Mouse (Mus musculus): ENCODE data around the gene Trh. TPM values are rescaled to one million over a fixed set of nuclear protein-coding genes. Genes with fewer than 3 reads are reported as not detected.

The Trh gene
- not detected for total RNA-seq (2021)
- long read RNA-seq, experiment 1: 0 reads
- long read RNA-seq, experiment 2: 0 reads

GRCm38 (mm10) chr6:92244591-92244990 is at the start of gene Trh:
Trh (minus strand) TSS chr6:92244650.
- intact Hi-C loops (cut with DNase I; ENCODE audit: low total_unique reads): no loop called here
- DNase-seq: no peak

- intact Hi-C loops (cut with DNase I; ENCODE audit: low total_unique reads): no loop called here
- DNase-seq: no peak
Measured at GRCm38 (mm10) chr6:92290826-92291225, 46.4 kb upstream of the Trh start.

GRCm38 (mm10) chr6:92286889-92287288 is 42.4 kb upstream of the Trh start:
- intact Hi-C loops (cut with DNase I; ENCODE audit: low total_unique reads): loop anchor here (2.0 to 5.0 kb wide), 3 partner anchors 154 to 455 kb away; no protein-coding TSS in a partner anchor

GRCm38 (mm10) chr6:92286258-92286888 is 41.9 kb upstream of the Trh start:
- DNase-seq: peak; percentile 56
- intact Hi-C loops (cut with DNase I; ENCODE audit: low total_unique reads): loop anchor here (2.0 to 5.0 kb wide), 3 partner anchors 154 to 456 kb away; no protein-coding TSS in a partner anchor

More at GRCm38 (mm10) chr6:92286889-92287288, 42.4 kb upstream of the Trh start:
- DNase-seq: no peak

GRCm38 (mm10) chr6:92285559-92285958 is 41.1 kb upstream of the Trh start:
- intact Hi-C loops (cut with DNase I; ENCODE audit: low total_unique reads): loop anchor here (5.0 kb wide), 1 partner anchor 457 kb away; no protein-coding TSS in a partner anchor

GRCm38 (mm10) chr6:92277179-92277578 is 32.7 kb upstream of the Trh start:
- DNase-seq: no peak
- intact Hi-C loops (cut with DNase I; ENCODE audit: low total_unique reads): no loop called here

More at GRCm38 (mm10) chr6:92285559-92285958, 41.1 kb upstream of the Trh start:
- DNase-seq: no peak

GRCm38 (mm10) chr6:92273652-92274322 is 29.3 kb upstream of the Trh start:
- intact Hi-C loops (cut with DNase I; ENCODE audit: low total_unique reads): no loop called here
- no peak for DNase-seq

- intact Hi-C loops (cut with DNase I; ENCODE audit: low total_unique reads): no loop called here
- no peak for DNase-seq
Measured at GRCm38 (mm10) chr6:92272601-92273000, 28.2 kb upstream of the Trh start.

GRCm38 (mm10) chr6:92269019-92269418 is 24.6 kb upstream of the Trh start:
- intact Hi-C loops (cut with DNase I; ENCODE audit: low total_unique reads): no loop called here
- peak; percentile 47 for DNase-seq

GRCm38 (mm10) chr6:92268001-92268400 is 23.6 kb upstream of the Trh start:
- DNase-seq: no peak
- intact Hi-C loops (cut with DNase I; ENCODE audit: low total_unique reads): no loop called here

GRCm38 (mm10) chr6:92261162-92261843 is 16.9 kb upstream of the Trh start:
- no peak for DNase-seq
- intact Hi-C loops (cut with DNase I; ENCODE audit: low total_unique reads): no loop called here

GRCm38 (mm10) chr6:92255346-92255745 is 10.9 kb upstream of the Trh start:
- no peak for DNase-seq
- intact Hi-C loops (cut with DNase I; ENCODE audit: low total_unique reads): no loop called here

GRCm38 (mm10) chr6:92253253-92253870 is 8.9 kb upstream of the Trh start:
- DNase-seq: no peak
- intact Hi-C loops (cut with DNase I; ENCODE audit: low total_unique reads): no loop called here

GRCm38 (mm10) chr6:92247215-92247919 is 2.9 kb upstream of the Trh start:
- intact Hi-C loops (cut with DNase I; ENCODE audit: low total_unique reads): no loop called here
- no peak for DNase-seq

GRCm38 (mm10) chr6:92246335-92246734 is 1.9 kb upstream of the Trh start:
- DNase-seq: no peak
- intact Hi-C loops (cut with DNase I; ENCODE audit: low total_unique reads): no loop called here

- intact Hi-C loops (cut with DNase I; ENCODE audit: low total_unique reads): no loop called here
- DNase-seq: peak; percentile 36
Measured at GRCm38 (mm10) chr6:92241178-92241906, 3.1 kb downstream of the Trh start.

- no peak for DNase-seq
Measured at GRCm38 (mm10) chr6:92235036-92235435, 9.4 kb downstream of the Trh start.

GRCm38 (mm10) chr6:92231762-92232161 is 12.7 kb downstream of the Trh start:
- intact Hi-C loops (cut with DNase I; ENCODE audit: low total_unique reads): no loop called here

More at GRCm38 (mm10) chr6:92235036-92235435, 9.4 kb downstream of the Trh start:
- intact Hi-C loops (cut with DNase I; ENCODE audit: low total_unique reads): no loop called here

GRCm38 (mm10) chr6:92231356-92231755 is 13.1 kb downstream of the Trh start:
- intact Hi-C loops (cut with DNase I; ENCODE audit: low total_unique reads): no loop called here
- no peak for DNase-seq

More at GRCm38 (mm10) chr6:92231762-92232161, 12.7 kb downstream of the Trh start:
- DNase-seq: no peak
